Mouse (Mus musculus) A20 (cell line): ENCODE data around the gene Gm28043.
"Not testable (repeated sequence)": the region's sequence is repeated elsewhere in the genome, so short reads cannot be mapped to it uniquely, and the experiment has no call there.

Source experiments
- DNase-seq: peaks from one replicate; pipeline ENCODE4 v3.0.0-alpha.2; 2011; ENCODE audit warnings: low read depth, low spot score

Gm28043 gene

GRCm38 (mm10) chr17:29711076-29711744 is 96.5 kb downstream of the Gm28043 start:
- DNase-seq = no peak

GRCm38 (mm10) chr17:29711745-29712431 is 97.2 kb downstream of the Gm28043 start:
- DNase-seq = no peak

GRCm38 (mm10) chr17:29712565-29712964 is 97.9 kb downstream of the Gm28043 start:
- DNase-seq = peak; percentile 81

GRCm38 (mm10) chr17:29713734-29714133 is 99.1 kb downstream of the Gm28043 start:
- DNase-seq = not testable (repeated sequence)

GRCm38 (mm10) chr17:29716732-29717445 is 102.2 kb downstream of the Gm28043 start, which contains the start of gene Ccdc167:
TSS of gene Ccdc167 (minus strand) at chr17:29717044.
- peak; percentile 99 for DNase-seq

GRCm38 (mm10) chr17:29718660-29719059 is 104.0 kb downstream of the Gm28043 start:
- peak; percentile 51 for DNase-seq

- DNase-seq = peak; percentile 94
Observed at GRCm38 (mm10) chr17:29719628-29720575, 105.2 kb downstream of the Gm28043 start.

GRCm38 (mm10) chr17:29720755-29721365 is 106.2 kb downstream of the Gm28043 start:
- peak; percentile 81 for DNase-seq

GRCm38 (mm10) chr17:29724610-29725009 is 109.9 kb downstream of the Gm28043 start:
- no peak for DNase-seq

GRCm38 (mm10) chr17:29725027-29725620 is 110.4 kb downstream of the Gm28043 start:
- DNase-seq = no peak

GRCm38 (mm10) chr17:29728082-29728481 is 113.4 kb downstream of the Gm28043 start:
- peak; percentile 70 for DNase-seq

GRCm38 (mm10) chr17:29730510-29731265 is 116.0 kb downstream of the Gm28043 start:
- DNase-seq = no peak

- DNase-seq = no peak
Observed at GRCm38 (mm10) chr17:29731266-29731952, 116.7 kb downstream of the Gm28043 start.

- DNase-seq = no peak
Observed at GRCm38 (mm10) chr17:29731953-29732325, 117.3 kb downstream of the Gm28043 start.

- DNase-seq = no peak
Observed at GRCm38 (mm10) chr17:29732522-29732921, 117.8 kb downstream of the Gm28043 start.

- DNase-seq = no peak
Observed at GRCm38 (mm10) chr17:29736448-29737014, 121.9 kb downstream of the Gm28043 start.

GRCm38 (mm10) chr17:29737849-29738804 is 123.5 kb downstream of the Gm28043 start:
- peak; percentile 48 for DNase-seq

- no peak for DNase-seq
Observed at GRCm38 (mm10) chr17:29747466-29747865, 132.8 kb downstream of the Gm28043 start.
